Mouse (Mus musculus): ENCODE results near the gene Mrpl53.

GRCm38 (mm10) chr6:83140044-83140443, 31.2 kb downstream of the Mrpl53 start:
- TF ChIP-seq CTCF (IDR thresholded peaks at IDR 0.05; ENCODE audit: extremely low read depth, insufficient read depth, insufficient read length, insufficient replicate concordance), result no peak
- TF ChIP-seq POLR2A (IDR thresholded peaks at IDR 0.05; ENCODE audit: low read depth, low read length), result no peak

All from spleen, adult 2 months (tissue).